Mouse (Mus musculus) limb, embryonic 15.5 days (tissue): ENCODE data around the gene Speg. TPM values are rescaled to one million over a fixed set of nuclear protein-coding genes. Genes with fewer than 3 reads are reported as not detected.
A peak's percentile ranks its signal among the peaks of the same experiment; 100 is the strongest.

Source experiments
- ATAC-seq: fragments of 200-750 bp; cut with Nextera tagmentation; 2 replicates; pipeline ENCODE4 v1.8.0; 2017; ENCODE audit warnings: low read depth, moderate TSS enrichment; ENCODE audit not compliant: insufficient number of reproducible peaks, low FRiP score, low TSS enrichment
- H3K27ac ChIP-seq: fragments of 300-500 bp; sonication (generic); 2 replicates; pipeline ENCODE4 v1.5.1; 2015; ENCODE audit warnings: moderate library complexity, mild to moderate bottlenecking, inconsistent platforms
- H3K27me3 ChIP-seq: fragments of 300-500 bp; sonication (generic); 2 replicates; pipeline ENCODE4 v1.6.1; 2015; ENCODE audit warnings: inconsistent platforms
- H3K36me3 ChIP-seq: fragments of 300-500 bp; sonication (generic); 2 replicates; pipeline ENCODE4 v1.6.1; 2015; ENCODE audit warnings: inconsistent platforms
- H3K4me1 ChIP-seq: fragments of 300-500 bp; sonication (generic); 2 replicates; pipeline ENCODE4 v1.6.1; 2015; ENCODE audit warnings: inconsistent platforms
- H3K4me2 ChIP-seq: fragments of 300-500 bp; sonication (generic); 2 replicates; pipeline ENCODE4 v1.6.1; 2015; ENCODE audit warnings: mild to moderate bottlenecking, inconsistent platforms
- H3K4me3 ChIP-seq: fragments of 300-500 bp; sonication (generic); 2 replicates; pipeline ENCODE4 v1.5.1; 2015; ENCODE audit warnings: mild to moderate bottlenecking, inconsistent platforms
- H3K9ac ChIP-seq: fragments of 300-500 bp; sonication (generic); 2 replicates; pipeline ENCODE4 v1.6.1; 2015; ENCODE audit warnings: inconsistent platforms
- H3K9me3 ChIP-seq: fragments of 300-500 bp; sonication (generic); 2 replicates; pipeline ENCODE4 v1.6.1; 2016; ENCODE audit warnings: inconsistent platforms
- WGBS: fragments of 180-500 bp; shearing (Covaris S2); methylation state at CpG from one replicate; pipeline ENCODE4 v1.1.7; 2015; 5-methylcytosine and 5-hydroxymethylcytosine counted together
- polyA plus RNA-seq: library from polyadenylated mRNA; unstranded; fragments of >200 nt; fragmentation: Nextera tagmentation; extraction: Ambion mirVana; gene quantifications from 2 replicates; pipeline ENCODE4 v1.2.1, GENCODE M21; 2015

Speg gene
- polyA plus RNA-seq, 1 experiment from 2014 or later, result 15.4 TPM

GRCm38 (mm10) chr1:75445751-75446611 lies 70.9 kb downstream of the Speg start:
- Histone ChIP-seq H3K4me3 (peak overlapping the region; percentile 9; the same call in 1 of the 2 replicates), H3K9ac (no peak overlapping the region), H3K4me1 (peaks cover 78% of the 10 kb centered on the region), H3K9me3 (no peaks in the 10 kb centered on the region), H3K27me3 (peaks cover 73% of the 10 kb centered on the region), H3K36me3 (peaks cover 18% of the 10 kb centered on the region), H3K4me2 (peak overlapping the region; percentile 15), H3K27ac (no peak overlapping the region)
- under 1% methylated on average over 22 of the region's 22 CpGs for WGBS
- no peak for ATAC-seq

GRCm38 (mm10) chr1:75446656-75447055 lies 71.6 kb downstream of the Speg start:
- Histone ChIP-seq H3K4me3 (no peak overlapping the region), H3K4me2 (peak overlapping the region; percentile 15; the same call in 1 of the 2 replicates), H3K9ac (no peak overlapping the region), H3K4me1 (peaks cover 79% of the 10 kb centered on the region), H3K36me3 (peaks cover 14% of the 10 kb centered on the region), H3K27ac (no peak overlapping the region), H3K27me3 (peaks cover 80% of the 10 kb centered on the region), H3K9me3 (no peaks in the 10 kb centered on the region)
- 11% methylated on average over 20 of the region's 20 CpGs for WGBS
- ATAC-seq, result no peak

- Histone ChIP-seq H3K4me3 (no peak overlapping the region), H3K4me2 (no peak overlapping the region), H3K9ac (no peak overlapping the region), H3K4me1 (peaks cover 79% of the 10 kb centered on the region), H3K9me3 (no peaks in the 10 kb centered on the region), H3K27me3 (peaks cover 88% of the 10 kb centered on the region), H3K27ac (no peak overlapping the region), H3K36me3 (peaks cover 7% of the 10 kb centered on the region; the same call in 1 of the 2 replicates)
- WGBS, result 4% methylated on average over 10 of the region's 10 CpGs
- no peak for ATAC-seq
These were observed 72.4 kb downstream of the Speg start for GRCm38 (mm10) chr1:75447265-75448051.

GRCm38 (mm10) chr1:75448052-75448431 lies 72.9 kb downstream of the Speg start:
- Histone ChIP-seq H3K27me3 (peaks cover 94% of the 10 kb centered on the region), H3K9ac (no peak overlapping the region), H3K4me3 (no peak overlapping the region), H3K4me1 (peaks cover 77% of the 10 kb centered on the region), H3K27ac (no peak overlapping the region), H3K36me3 (peaks cover under 1% of the 10 kb centered on the region; the same call in 1 of the 2 replicates), H3K4me2 (no peak overlapping the region), H3K9me3 (no peaks in the 10 kb centered on the region)
- ATAC-seq, result no peak
- 1% methylated on average over 7 of the region's 7 CpGs for WGBS

- Histone ChIP-seq H3K27me3 (peaks cover 96% of the 10 kb centered on the region), H3K36me3 (no peaks in the 10 kb centered on the region), H3K4me1 (peaks cover 70% of the 10 kb centered on the region), H3K27ac (no peak overlapping the region), H3K9ac (no peak overlapping the region), H3K4me3 (no peak overlapping the region), H3K9me3 (no peaks in the 10 kb centered on the region), H3K4me2 (no peak overlapping the region)
- 2% methylated on average over 14 of the region's 14 CpGs for WGBS
- ATAC-seq, result no peak
These were observed 73.8 kb downstream of the Speg start for GRCm38 (mm10) chr1:75448937-75449336.

DNA sequence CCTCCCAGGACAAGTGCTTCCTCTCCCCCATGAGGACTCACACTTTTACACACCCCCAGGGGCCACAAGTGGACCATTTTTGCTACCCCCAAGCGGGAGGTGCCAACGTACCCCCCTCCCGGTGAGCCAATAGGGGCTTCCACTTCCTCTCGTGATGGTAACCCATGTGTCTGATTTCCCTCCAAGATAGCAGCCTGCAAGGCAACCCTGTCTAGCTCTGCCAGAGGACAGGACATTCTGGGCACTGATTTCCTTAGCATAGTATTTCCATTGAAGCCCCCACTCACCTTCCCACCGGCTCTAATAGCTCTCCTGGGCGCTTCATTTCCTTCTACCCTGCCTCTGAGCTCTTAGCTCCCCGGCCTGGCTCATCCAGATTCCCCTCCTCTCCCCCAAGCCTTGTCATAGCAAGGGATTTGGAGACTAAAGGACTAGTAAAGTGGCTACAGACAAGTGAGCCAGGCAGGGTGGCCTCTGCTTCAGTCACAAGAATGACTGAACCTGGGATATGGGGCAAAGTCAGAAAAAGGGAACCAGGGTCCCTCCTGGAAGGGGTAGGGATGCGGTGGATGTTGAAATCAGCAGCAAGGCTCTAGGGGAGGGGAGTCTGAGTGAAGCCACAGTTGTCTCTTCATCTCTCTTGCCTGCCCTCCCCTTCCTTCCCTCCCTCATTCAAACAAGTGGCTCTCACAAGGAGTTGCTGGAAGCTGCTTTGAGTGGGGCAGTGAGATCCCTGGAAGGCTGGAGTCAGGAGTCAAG lies 74.5 kb downstream of the Speg start:
- 9% methylated on average over 8 of the region's 8 CpGs for WGBS
- no peak overlapping the region for H3K9ac ChIP-seq
- peaks cover 94% of the 10 kb centered on the region for H3K27me3 ChIP-seq
- no peak overlapping the region; the same call in 1 of the 2 replicates for H3K4me3 ChIP-seq
- H3K4me2 ChIP-seq, result peak overlapping the region; percentile 51
- no peaks in the 10 kb centered on the region for H3K9me3 ChIP-seq
- ATAC-seq, result no peak
- peaks cover 67% of the 10 kb centered on the region for H3K4me1 ChIP-seq
- H3K36me3 ChIP-seq, result no peaks in the 10 kb centered on the region
- no peak overlapping the region for H3K27ac ChIP-seq

DNA sequence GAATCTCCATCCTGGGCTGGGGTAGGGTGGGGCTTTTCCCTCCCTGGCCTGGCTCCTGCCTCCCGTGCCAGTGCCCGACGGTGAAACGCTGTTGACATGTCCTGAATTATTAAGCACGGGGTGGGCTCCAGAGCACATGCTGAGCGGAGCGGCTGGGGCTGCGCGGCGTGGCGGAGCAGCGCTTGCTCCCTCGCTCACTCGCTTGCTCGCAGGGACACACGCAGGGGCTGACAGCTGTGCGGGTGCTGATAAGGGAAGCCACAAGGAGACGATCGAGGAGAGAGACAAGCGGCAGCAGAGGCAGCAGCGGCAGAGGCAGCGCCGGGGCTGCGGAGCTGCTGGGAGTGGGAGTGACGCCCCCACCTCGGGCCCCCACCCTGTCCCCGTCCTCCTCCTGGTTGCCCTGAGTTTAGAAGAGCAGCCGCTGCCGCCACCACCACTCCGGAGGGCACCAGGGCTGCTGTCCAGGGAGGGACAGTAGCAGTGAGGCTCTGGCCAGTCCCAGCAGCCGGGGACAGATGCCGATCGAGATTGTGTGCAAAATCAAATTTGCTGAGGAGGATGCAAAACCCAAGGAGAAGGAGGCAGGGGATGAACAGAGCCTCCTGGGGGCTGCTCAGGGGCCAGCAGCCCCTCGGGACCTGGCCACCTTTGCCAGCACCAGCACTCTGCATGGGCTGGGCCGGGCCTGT lies 75.4 kb downstream of the Speg start, which contains the start of gene Asic4:
Gene Asic4 (plus strand): TSS at position 123 of the 692 bp plus-strand sequence.
- no peaks in the 10 kb centered on the region for H3K36me3 ChIP-seq
- no peak within 1 kb of the TSS for H3K9ac ChIP-seq
- H3K4me3 ChIP-seq, result peak within 1 kb of the TSS; percentile 22
- no peak for ATAC-seq
- WGBS, result 3% methylated on average over 35 of the region's 35 CpGs
- peaks cover 91% of the 10 kb centered on the region for H3K27me3 ChIP-seq
- peaks cover 58% of the 10 kb centered on the region for H3K4me1 ChIP-seq
- H3K9me3 ChIP-seq, result no peaks in the 10 kb centered on the region
- H3K4me2 ChIP-seq, result peak within 1 kb of the TSS; percentile 51
- H3K27ac ChIP-seq, result no peak within 1 kb of the TSS

GRCm38 (mm10) chr1:75451900-75452299 lies 76.8 kb downstream of the Speg start:
- Histone ChIP-seq H3K9me3 (no peaks in the 10 kb centered on the region), H3K27me3 (peaks cover 91% of the 10 kb centered on the region), H3K36me3 (no peaks in the 10 kb centered on the region), H3K4me3 (no peak overlapping the region), H3K4me2 (no peak overlapping the region), H3K27ac (no peak overlapping the region), H3K9ac (no peak overlapping the region), H3K4me1 (peaks cover 46% of the 10 kb centered on the region)
- no peak for ATAC-seq
- WGBS, result 55% methylated on average over 5 of the region's 5 CpGs

DNA sequence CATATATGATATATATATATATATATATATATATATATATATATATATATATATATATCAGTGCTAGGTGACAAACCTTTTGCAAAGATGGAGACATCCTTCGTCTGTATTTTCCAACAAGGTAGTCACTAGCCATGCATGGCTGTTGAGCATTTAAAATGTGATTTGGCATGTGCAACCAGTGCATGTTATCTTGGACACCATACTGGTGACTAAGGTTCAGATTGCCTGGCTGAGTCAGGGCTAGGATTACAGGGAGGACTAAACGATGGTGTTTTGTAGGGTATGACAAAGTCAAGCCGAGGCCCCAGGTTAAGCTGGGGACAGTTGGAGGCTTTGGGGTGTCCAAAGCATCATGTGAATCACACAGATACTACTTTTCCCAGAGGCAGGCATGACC lies 80.3 kb downstream of the Speg start:
- H3K4me2 ChIP-seq, result no peak overlapping the region
- H3K27me3 ChIP-seq, result peaks cover 90% of the 10 kb centered on the region
- no peak for ATAC-seq
- H3K36me3 ChIP-seq, result no peaks in the 10 kb centered on the region
- no peak overlapping the region for H3K27ac ChIP-seq
- no peak overlapping the region for H3K9ac ChIP-seq
- H3K4me3 ChIP-seq, result no peak overlapping the region
- 67% methylated on average over 3 of the region's 3 CpGs for WGBS
- H3K9me3 ChIP-seq, result no peaks in the 10 kb centered on the region
- peaks cover 35% of the 10 kb centered on the region for H3K4me1 ChIP-seq

DNA sequence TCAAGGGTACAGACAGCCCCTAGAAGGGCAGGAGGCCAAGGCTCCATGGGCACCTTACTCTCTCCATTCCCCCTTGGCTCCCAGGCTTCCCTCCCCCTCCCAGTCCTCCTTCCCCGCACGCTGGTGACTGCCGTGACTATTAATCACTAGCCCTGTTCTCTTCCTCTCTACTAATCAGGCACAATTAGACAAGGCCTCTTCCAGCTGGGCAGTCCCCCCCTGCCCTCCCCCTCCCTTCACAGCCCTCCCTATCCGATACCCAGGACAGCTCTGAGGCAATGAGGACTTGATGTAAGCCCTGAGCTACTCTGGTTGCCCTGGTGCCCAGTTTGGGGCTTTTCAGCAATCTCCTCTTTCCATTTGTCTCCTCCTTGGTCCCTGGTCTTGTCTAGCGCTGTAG lies 80.9 kb downstream of the Speg start:
- H3K9me3 ChIP-seq, result no peaks in the 10 kb centered on the region
- no peak for ATAC-seq
- peaks cover 29% of the 10 kb centered on the region for H3K4me1 ChIP-seq
- no peak overlapping the region for H3K27ac ChIP-seq
- 17% methylated on average over 5 of the region's 5 CpGs for WGBS
- peaks cover 86% of the 10 kb centered on the region for H3K27me3 ChIP-seq
- H3K9ac ChIP-seq, result no peak overlapping the region
- H3K4me3 ChIP-seq, result no peak overlapping the region
- no peak overlapping the region for H3K4me2 ChIP-seq
- no peaks in the 10 kb centered on the region for H3K36me3 ChIP-seq
